Mouse (Mus musculus) CH12.LX (cell line): Measurements from ENCODE around the gene Cep170. TPM values are rescaled to one million over a fixed set of nuclear protein-coding genes. Genes with fewer than 3 reads are reported as not detected.

Experiments used
- DNase-seq: peaks from one replicate; pipeline ENCODE4 v3.0.0-alpha.2; 2013; ENCODE audit errors: extremely low read depth
- H3K27ac ChIP-seq: 2 replicates; pipeline ENCODE4 v1.5.1; 2012; ENCODE audit warnings: low read depth, mild to moderate bottlenecking, control low read depth, moderate library complexity; ENCODE audit not compliant: insufficient read depth
- H3K27me3 ChIP-seq: replicated peaks from 2 replicates; pipeline ENCODE3; 2012; ENCODE audit warnings: inconsistent platforms
- H3K36me3 ChIP-seq, 2 experiments: replicated peaks in 1 of 2; 2 replicates each; pipeline versions ENCODE3 to v1.6.1; 2012; ENCODE audit warnings: inconsistent platforms in 1 of 2, low read length in 1 of 2, mild to moderate bottlenecking in 1 of 2, mixed read lengths in 1 of 2, moderate library complexity in 1 of 2; ENCODE audit not compliant: control insufficient read depth in 1 of 2, insufficient read depth in 1 of 2
- H3K4me1 ChIP-seq, 2 experiments: 2 replicates each; pipeline ENCODE4 v1.6.1; 2012; ENCODE audit warnings: inconsistent platforms in 1 of 2, moderate library complexity in 1 of 2; ENCODE audit not compliant: insufficient read depth in 2 of 2, control insufficient read depth in 1 of 2
- H3K4me2 ChIP-seq: 2 replicates; pipeline ENCODE4 v1.6.1; 2012; ENCODE audit warnings: low read depth, mild to moderate bottlenecking, control low read depth; ENCODE audit not compliant: poor library complexity, insufficient read depth, severe bottlenecking
- H3K4me3 ChIP-seq, 3 experiments: fragments of 150-350 bp in 1 of 3; sonication (generic) in 1 of 3; replicated peaks in 1 of 3; 2 replicates each; pipeline versions ENCODE3 to v1.5.1; 2011 to 2012; ENCODE audit warnings: low read depth in 2 of 3, low read length in 2 of 3, mild to moderate bottlenecking in 2 of 3, moderate library complexity in 2 of 3, control low read depth in 1 of 3, improper control_type of control experiment in 1 of 3, inconsistent platforms in 1 of 3, mixed read lengths in 1 of 3; ENCODE audit not compliant: poor library complexity in 1 of 3
- H3K79me2 ChIP-seq: replicated peaks from 2 replicates; pipeline ENCODE4 v1.6.1; 2012; ENCODE audit warnings: mild to moderate bottlenecking, moderate library complexity; ENCODE audit not compliant: control insufficient read depth, poor library complexity, insufficient read depth, severe bottlenecking; ENCODE audit errors: extremely low read depth
- H3K9ac ChIP-seq: 2 replicates; pipeline ENCODE4 v1.6.1; 2012; ENCODE audit warnings: low read depth, mild to moderate bottlenecking, control low read depth, moderate library complexity; ENCODE audit not compliant: insufficient read depth
- H3K9me3 ChIP-seq: replicated peaks from 2 replicates; pipeline ENCODE3; 2012; ENCODE audit warnings: low read length, inconsistent platforms, mixed read lengths
- BHLHE40 ChIP-seq: IDR thresholded peaks from 2 replicates; pipeline ENCODE4 v1.6.1; 2011; ENCODE audit warnings: mild to moderate bottlenecking, low read depth, low read length, improper control_type of control experiment
- CHD1 ChIP-seq: IDR thresholded peaks from 2 replicates; pipeline ENCODE4 v1.6.1; 2012; ENCODE audit warnings: low read depth, low read length, improper control_type of control experiment, inconsistent platforms
- CHD2 ChIP-seq: IDR thresholded peaks from 2 replicates; pipeline ENCODE4 v1.6.1; 2011; ENCODE audit warnings: low read length, improper control_type of control experiment
- JUN ChIP-seq: IDR thresholded peaks from 2 replicates; pipeline ENCODE4 v1.6.1; 2011; ENCODE audit warnings: low read depth, mild to moderate bottlenecking, low read length, improper control_type of control experiment, moderate library complexity; ENCODE audit not compliant: insufficient read depth
- MAZ ChIP-seq: IDR thresholded peaks from 2 replicates; pipeline ENCODE4 v1.6.1; 2012; ENCODE audit warnings: low read depth, mild to moderate bottlenecking, inconsistent platforms, low read length, improper control_type of control experiment, moderate library complexity
- MEF2A ChIP-seq: IDR thresholded peaks from 2 replicates; pipeline ENCODE4 v1.6.1; 2014; ENCODE audit warnings: low read depth, mild to moderate bottlenecking, inconsistent platforms, low read length, improper control_type of control experiment, borderline replicate concordance
- MXI1 ChIP-seq: IDR thresholded peaks from 2 replicates; pipeline ENCODE4 v1.6.1; 2011; ENCODE audit warnings: mild to moderate bottlenecking, low read depth, low read length, improper control_type of control experiment
- NELFE ChIP-seq: IDR thresholded peaks from 2 replicates; pipeline ENCODE4 v1.6.1; 2011; ENCODE audit warnings: low read depth, low read length, improper control_type of control experiment
- PAX5 ChIP-seq: IDR thresholded peaks from 2 replicates; pipeline ENCODE4 v1.6.1; 2012; ENCODE audit warnings: low read length, inconsistent platforms, mixed read lengths
- SIN3A ChIP-seq: IDR thresholded peaks from 2 replicates; pipeline ENCODE4 v1.6.1; 2012; ENCODE audit warnings: low read length, improper control_type of control experiment, inconsistent platforms
- TBP ChIP-seq: conservative IDR thresholded peaks from 2 replicates; pipeline ENCODE4 v1.6.1; 2011; ENCODE audit warnings: low read depth, low read length, improper control_type of control experiment
- USF2 ChIP-seq: conservative IDR thresholded peaks from 2 replicates; pipeline ENCODE4 v1.6.1; 2011; ENCODE audit warnings: low read depth, low read length, improper control_type of control experiment
- ZMIZ1 ChIP-seq: IDR thresholded peaks from 2 replicates; pipeline ENCODE4 v1.6.1; 2012; ENCODE audit warnings: low read depth, mild to moderate bottlenecking, inconsistent platforms, low read length, improper control_type of control experiment
- dilution Hi-C: fragments of 300-500 bp; cut with MboI; formaldehyde crosslinking; loops from 2 replicates; pipeline ENCODE4 v1.14.3; 2020; ENCODE audit warnings: low sequenced_read_pairs; ENCODE audit not compliant: extremely low pct_unique_long_range_greater_than_20kb, extremely low pct_ligation_motif_present
- in situ Hi-C: fragments of 300-500 bp; cut with MboI; formaldehyde crosslinking; loops from 3 replicates; pipeline ENCODE4 v1.14.3; 2019; ENCODE audit warnings: low sequenced_read_pairs, low pct_ligation_motif_present, low pct_unique_long_range_greater_than_20kb, mixed read lengths
- polyA plus RNA-seq: library from polyadenylated mRNA; unstranded; fragments of >175 nt; gene quantifications from 2 replicates; pipeline ENCODE4 v1.2.1, GENCODE M21; 2012; ENCODE audit warnings: low read depth; ENCODE audit not compliant: insufficient read length
- total RNA-seq, 2 experiments: library from RNA; depleted of rRNA; stranded (reverse); fragments of 300-350 nt in 1 of 2; fragments of >200 nt in 1 of 2; gene quantifications; 2 replicates each; pipeline ENCODE4 v1.2.3; 2012 to 2014

Cep170 gene
- total and polyA plus RNA-seq, 3 experiments = 14.8 to 16.6 (median 16.1) TPM

DNA sequence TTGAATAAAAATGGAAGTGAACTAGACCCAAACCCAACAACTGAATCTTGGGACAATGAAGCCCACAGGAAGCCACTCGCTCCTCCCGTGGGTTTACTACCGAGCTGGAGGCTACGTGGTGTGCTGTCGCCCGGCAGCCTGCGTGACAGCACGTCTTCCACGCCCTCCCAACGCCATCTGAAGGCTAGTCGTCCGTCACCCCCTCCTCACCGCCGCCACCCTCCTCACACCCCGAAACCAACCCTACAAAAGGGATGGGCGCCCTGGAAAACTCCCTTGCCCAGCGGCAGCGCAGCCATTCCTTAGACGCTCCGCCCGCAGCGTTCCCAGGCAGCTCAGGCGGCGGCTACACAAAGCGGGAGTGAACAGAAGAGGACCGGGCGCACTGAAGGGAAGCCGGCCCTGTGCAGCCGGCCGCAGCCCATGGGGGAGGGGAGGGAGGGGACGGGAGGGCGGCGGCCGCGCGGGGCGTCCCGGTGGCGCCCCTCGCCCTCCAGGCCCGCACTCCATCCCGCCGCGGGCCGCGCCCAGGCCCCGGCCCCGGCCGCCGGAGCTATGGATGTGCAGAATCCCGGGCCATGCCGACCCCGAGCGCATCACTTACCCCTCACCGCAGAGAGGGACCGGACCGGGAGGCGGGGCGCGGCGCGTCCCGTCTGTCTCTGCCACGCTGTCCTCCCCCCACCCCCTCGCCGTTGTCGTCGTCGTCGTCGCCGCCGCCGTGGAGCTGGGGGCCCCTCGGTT lies 403 bp downstream of the Cep170 start:
- Histone ChIP-seq H3K27me3 (no peaks in the 10 kb centered on the region), H3K79me2 (peaks cover 34% of the 10 kb centered on the region), H3K4me2 (peak overlapping the region; percentile 97), H3K9me3 (no peaks in the 10 kb centered on the region), H3K4me1 (peaks cover 12 to 46% of the 10 kb centered on the region in 2 experiments), H3K9ac (peak overlapping the region; percentile 70), H3K4me3 (peak overlapping the region; percentile 84 to 92 (median 91)), H3K27ac (peak overlapping the region; percentile 78), H3K36me3 (peaks cover 0 to 5% of the 10 kb centered on the region in 2 experiments)
- in situ Hi-C loops (no loop called here), dilution Hi-C loops (no loop called here)
- peak; percentile 46 for DNase-seq
- TF ChIP-seq SIN3A = peak; percentile 62; the same call in 1 of the 2 replicates
- peak; percentile 76 for TF ChIP-seq MXI1
- no peak for TF ChIP-seq MEF2A
- peak; percentile 38; the same call in 1 of the 2 replicates for TF ChIP-seq CHD2
- peak; percentile 48; the same call in 1 of the 2 replicates for TF ChIP-seq ZMIZ1
- peak; percentile 69 for TF ChIP-seq BHLHE40
- peak; percentile 28; the same call in 1 of the 2 replicates for TF ChIP-seq MAZ
- TF ChIP-seq USF2 = no peak
- TF ChIP-seq CHD1 = no peak
- TF ChIP-seq NELFE = peak; percentile 23; the same call in 1 of the 2 replicates
- TF ChIP-seq PAX5 = no peak

DNA sequence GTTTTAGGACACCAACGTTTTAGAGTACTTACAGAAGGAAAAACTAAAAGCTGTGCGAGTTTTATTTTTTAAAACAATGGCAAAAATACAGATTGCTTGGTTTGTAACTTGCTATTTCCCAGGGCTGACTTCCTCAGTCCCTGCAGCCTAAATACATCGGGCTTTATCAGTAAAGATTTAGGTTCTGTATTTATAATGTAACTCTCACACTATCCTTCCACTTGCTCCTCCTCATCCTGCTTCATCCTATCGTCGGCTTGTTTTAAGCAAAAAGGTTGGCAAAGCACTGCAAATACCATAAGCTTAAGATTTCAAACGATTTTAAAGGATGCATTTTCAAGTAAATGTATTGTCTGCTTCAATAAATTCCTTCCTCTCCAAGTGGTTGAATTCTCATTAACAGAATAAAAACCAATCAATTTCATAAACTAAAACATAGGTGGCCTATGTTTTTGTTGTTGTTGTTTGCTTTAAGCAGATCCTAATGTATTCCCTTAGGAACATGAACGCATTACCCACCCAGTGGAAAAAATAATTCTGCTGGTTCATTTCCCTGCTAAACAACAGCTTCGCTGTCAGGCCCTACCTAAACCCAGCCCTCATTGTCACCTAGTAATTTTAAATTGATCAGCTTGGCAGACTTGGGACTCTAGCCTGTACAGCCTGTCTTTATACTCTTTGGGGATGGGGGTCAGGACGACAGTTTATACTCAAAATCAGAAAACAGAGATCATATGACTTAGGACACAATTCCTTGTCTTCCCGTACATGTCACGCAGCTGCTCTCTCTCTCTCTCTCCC lies 1.2 kb downstream of the Cep170 start:
- no peaks in the 10 kb centered on the region for H3K9me3 ChIP-seq
- dilution Hi-C loops (no loop called here), in situ Hi-C loops (no loop called here)
- DNase-seq = no peak
- H3K9ac ChIP-seq = peak overlapping the region; percentile 70
- no peaks in the 10 kb centered on the region for H3K27me3 ChIP-seq
- H3K79me2 ChIP-seq = peaks cover 34% of the 10 kb centered on the region
- H3K36me3 ChIP-seq = no peaks in the 10 kb centered on the region
- H3K4me1 ChIP-seq = peaks cover 6 to 38% of the 10 kb centered on the region in 2 experiments
- peak overlapping the region; percentile 84 to 92 (median 91) for H3K4me3 ChIP-seq
- peak overlapping the region; percentile 97 for H3K4me2 ChIP-seq
- TF ChIP-seq TBP = 0 out of 2 replicates have a peak, but pooled peaks have one; percentile 27
- no peak for TF ChIP-seq JUN
- TF ChIP-seq CHD1 = 0 out of 2 replicates have a peak, but pooled peaks have one; percentile 53
- peak overlapping the region; percentile 78 for H3K27ac ChIP-seq
